Mouse (Mus musculus) cerebellum, adult 9-11 months (tissue): ENCODE data around the gene Ovch2.

Experiments used
- DNase-seq: peaks from one replicate; pipeline ENCODE4 v3.0.0; 2022

Gene Ovch2

GRCm38 (mm10) chr7:107742963-107743465, 58.0 kb downstream of the Ovch2 start:
- no peak for DNase-seq

GRCm38 (mm10) chr7:107738726-107739125, 62.3 kb downstream of the Ovch2 start:
- DNase-seq = no peak

DNA sequence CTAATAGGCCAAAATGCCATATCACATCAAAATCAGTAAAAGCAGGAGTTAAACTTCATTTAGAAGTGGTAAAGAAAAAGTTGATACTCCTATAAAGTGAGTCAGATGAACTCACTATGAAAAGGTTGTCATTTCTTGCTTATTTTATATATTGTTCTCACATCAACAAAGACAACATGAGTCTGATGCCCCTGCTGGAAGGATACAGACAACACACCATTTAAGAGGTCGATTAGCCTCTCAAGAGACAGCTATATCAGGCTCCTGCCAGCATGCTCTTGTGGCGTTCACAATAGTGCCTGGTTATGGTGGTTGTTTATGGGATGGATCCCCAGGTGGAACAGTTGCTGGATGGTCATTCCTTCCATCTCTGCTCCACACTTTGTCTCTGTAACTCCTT, 67.8 kb downstream of the Ovch2 start:
- DNase-seq = no peak
